Mouse (Mus musculus): Measurements from ENCODE around the gene 1810009A15Rik.

- TF ChIP-seq MEF2A (IDR thresholded peaks at IDR 0.05; ENCODE audit: borderline replicate concordance, low read depth, low read length) (peak; percentile 89), ELF1 (IDR thresholded peaks at IDR 0.05; ENCODE audit: low read depth, low read length) (no peak), CTCF (conservative IDR thresholded peaks at IDR 0.05 in 1 of 2, IDR thresholded peaks at IDR 0.05 in 1 of 2; ENCODE audit: low read depth in 2 of 2, low read length in 2 of 2) (no peak), MAX (IDR thresholded peaks at IDR 0.05; ENCODE audit: low read length) (no peak), CHD2 (IDR thresholded peaks at IDR 0.05; ENCODE audit: low read length) (no peak), POLR2A (IDR thresholded peaks at IDR 0.05; ENCODE audit: low read depth, low read length) (no peak), KAT2A (IDR thresholded peaks at IDR 0.05; ENCODE audit: insufficient replicate concordance, low read length) (no peak), ZMIZ1 (IDR thresholded peaks at IDR 0.05; ENCODE audit: low read depth, low read length) (no peak), CHD1 (IDR thresholded peaks at IDR 0.05; ENCODE audit: low read depth, low read length) (no peak), EP300 (IDR thresholded peaks at IDR 0.05; ENCODE audit: low read length) (peak; percentile 82), GABPA (IDR thresholded peaks at IDR 0.05; ENCODE audit: insufficient replicate concordance, low read depth, low read length) (no peak), HCFC1 (IDR thresholded peaks at IDR 0.05; ENCODE audit: low read depth, low read length) (no peak), PAX5 (IDR thresholded peaks at IDR 0.05; ENCODE audit: low read length) (no peak), JUND (conservative IDR thresholded peaks at IDR 0.05; ENCODE audit: low read depth, low read length) (peak; percentile 82)
Observed at GRCm38 (mm10) chr19:8903412-8903811, 14.8 kb downstream of the 1810009A15Rik start.

Data from CH12.LX (cell line).